Mouse (Mus musculus): ENCODE results near the gene Dhx35. TPM values are rescaled to one million over a fixed set of nuclear protein-coding genes. Genes with fewer than 3 reads are reported as not detected.

Gene Dhx35
- total RNA-seq, 4 experiments from 2014 or later: 12.7 to 24.7 (median 17.1) TPM

GRCm38 (mm10) chr2:158898469-158899196, 104.0 kb downstream of the Dhx35 start:
- DNase-seq: no peak

Other genes with a start within 250 kb of the Dhx35 start
- under 1 TPM in 2 of 4 experiments, not detected in 2; 0.11 to 0.17 TPM for gene Slc32a1, start 184.0 kb upstream of the Dhx35 start, total RNA-seq (2022)
- 10 to 100 TPM; 13.2 to 19.7 (median 14.6) TPM for gene Actr5, start 169.9 kb upstream of the Dhx35 start, total RNA-seq (2022)
- gene Ppp1r16b, start 129.4 kb upstream of the Dhx35 start, total RNA-seq (2022): 10 to 100 TPM in 3 of 4 experiments, 1 to 10 TPM in 1; 9.9 to 13.8 (median 11.1) TPM
- gene Fam83d, start 26.7 kb upstream of the Dhx35 start, total RNA-seq (2022): under 1 TPM; 0.49 to 0.80 (median 0.65) TPM

Data from adrenal gland, adult 8-10 months (tissue).